Mouse (Mus musculus) neural tube, embryonic 11.5 days (tissue): ENCODE results near the gene Tef. TPM values are rescaled to one million over a fixed set of nuclear protein-coding genes. Genes with fewer than 3 reads are reported as not detected.
A peak's percentile ranks its signal among the peaks of the same experiment; 100 is the strongest.

Experiments
- ATAC-seq: fragments of 200-750 bp; cut with Nextera tagmentation; 2 replicates; pipeline ENCODE4 v1.8.0; 2017; ENCODE audit warnings: moderate number of reproducible peaks, mild to moderate bottlenecking, moderate TSS enrichment, moderate library complexity; ENCODE audit not compliant: insufficient read depth, low FRiP score, low TSS enrichment
- DNase-seq: peaks from one replicate; pipeline ENCODE4 v3.0.0-alpha.2; 2015; ENCODE audit warnings: low spot score
- H3K27ac ChIP-seq: fragments of 300-500 bp; sonication (generic); 2 replicates; pipeline ENCODE4 v1.5.1; 2014; ENCODE audit warnings: low read depth, mild to moderate bottlenecking, low read length
- H3K27me3 ChIP-seq: fragments of 300-500 bp; sonication (generic); 2 replicates; pipeline ENCODE4 v1.6.1; 2014; ENCODE audit warnings: mild to moderate bottlenecking, low read length, mixed read lengths; ENCODE audit not compliant: control insufficient read depth, insufficient read depth
- H3K36me3 ChIP-seq: fragments of 300-500 bp; sonication (generic); 2 replicates; pipeline ENCODE4 v1.6.1; 2014; ENCODE audit warnings: mild to moderate bottlenecking, low read length, moderate library complexity, mixed read lengths; ENCODE audit not compliant: control insufficient read depth, insufficient read depth
- H3K4me1 ChIP-seq: fragments of 300-500 bp; sonication (generic); 2 replicates; pipeline ENCODE4 v1.6.1; 2014; ENCODE audit warnings: low read length, mixed read lengths; ENCODE audit not compliant: control insufficient read depth, insufficient read depth
- H3K4me2 ChIP-seq: fragments of 300-500 bp; sonication (generic); 2 replicates; pipeline ENCODE4 v1.6.1; 2014; ENCODE audit warnings: low read depth, mild to moderate bottlenecking, moderate library complexity
- H3K4me3 ChIP-seq: fragments of 300-500 bp; sonication (generic); 2 replicates; pipeline ENCODE4 v1.5.1; 2014; ENCODE audit warnings: low read depth, low read length
- H3K9ac ChIP-seq: fragments of 300-500 bp; sonication (generic); 2 replicates; pipeline ENCODE4 v1.6.1; 2014; ENCODE audit warnings: mild to moderate bottlenecking, low read length
- H3K9me3 ChIP-seq: fragments of 300-500 bp; sonication (generic); 2 replicates; pipeline ENCODE4 v1.6.1; 2016; ENCODE audit warnings: low read length; ENCODE audit not compliant: control insufficient read depth
- WGBS: fragments of 180-500 bp; shearing (Covaris S2); extraction: QIAGEN DNeasy Blood & Tissue Kit; methylation state at CpG from one replicate; pipeline ENCODE4 v1.1.7; 2014; 5-methylcytosine and 5-hydroxymethylcytosine counted together
- polyA plus RNA-seq: library from polyadenylated mRNA; unstranded; fragments of >200 nt; fragmentation: Nextera tagmentation; extraction: Ambion mirVana; gene quantifications from 2 replicates; pipeline ENCODE4 v1.2.1, GENCODE M21; 2014

Tef gene
- polyA plus RNA-seq, 1 experiment from 2014 or later: 13.7 TPM

DNA sequence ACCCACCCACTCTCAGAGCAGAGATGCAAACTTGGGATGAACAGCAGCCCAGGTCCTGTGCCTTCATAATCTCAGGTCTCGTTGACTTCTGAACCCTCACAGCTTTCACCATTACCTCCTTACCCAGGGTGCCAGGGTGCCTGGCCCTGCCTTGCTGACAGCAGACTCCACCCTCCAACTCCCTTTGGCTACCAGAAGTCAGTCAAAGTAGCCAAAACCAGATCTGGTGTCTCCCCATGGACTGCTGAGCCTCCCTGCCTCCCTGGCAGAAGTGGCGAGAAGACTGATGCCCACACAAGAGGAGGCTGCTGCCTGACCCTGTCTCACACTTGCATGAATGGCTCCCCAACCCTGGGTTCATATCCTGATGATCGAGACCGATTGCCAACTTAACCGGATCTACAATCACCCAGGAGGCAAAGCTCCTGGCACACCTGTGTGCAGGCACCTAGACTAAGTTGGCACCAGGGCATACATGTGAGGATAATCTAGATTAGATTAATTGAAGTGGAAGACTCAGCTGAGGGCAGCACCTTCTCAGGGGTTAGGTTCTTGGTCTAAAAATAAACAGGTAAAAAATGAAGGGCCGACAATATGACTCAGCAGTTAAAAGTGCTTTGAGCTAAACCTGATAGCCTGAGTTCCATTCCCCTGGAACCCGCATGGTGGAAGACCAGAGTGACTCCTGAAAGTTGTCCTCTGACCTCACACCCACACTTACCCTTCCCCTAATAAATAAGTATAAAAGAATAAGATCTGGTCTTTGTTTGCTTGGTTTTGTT lies 26.4 kb downstream of the Tef start:
- WGBS: 87% methylated on average over 7 of the region's 7 CpGs
- ATAC-seq: no peak
- Histone ChIP-seq H3K27ac (no peak overlapping the region), H3K27me3 (no peaks in the 10 kb centered on the region), H3K4me3 (no peak overlapping the region), H3K4me2 (no peak overlapping the region), H3K36me3 (no peaks in the 10 kb centered on the region; the same call in 1 of the 2 replicates), H3K9me3 (no peaks in the 10 kb centered on the region), H3K4me1 (no peaks in the 10 kb centered on the region), H3K9ac (no peak overlapping the region)
- DNase-seq: no peak

DNA sequence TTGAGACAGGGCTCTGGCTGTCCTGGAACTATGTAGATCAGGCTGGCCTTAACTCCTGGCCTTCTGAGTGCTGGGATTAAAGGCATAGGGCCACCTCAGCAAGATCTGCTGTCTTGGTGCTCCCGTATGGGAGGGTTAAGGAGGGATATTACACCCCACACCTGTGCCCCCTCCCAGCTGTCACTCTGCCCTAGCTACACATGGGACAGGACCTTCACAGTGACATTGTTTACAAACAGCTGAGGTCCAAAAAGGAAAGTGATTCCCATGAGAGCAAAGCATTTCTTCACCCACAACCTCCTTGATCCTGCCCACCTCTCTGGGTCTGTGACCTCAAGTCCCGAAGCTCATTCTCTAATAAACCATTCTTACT lies 27.0 kb downstream of the Tef start:
- H3K27me3 ChIP-seq: no peaks in the 10 kb centered on the region
- 76% methylated on average over 2 of the region's 2 CpGs for WGBS
- H3K36me3 ChIP-seq: no peaks in the 10 kb centered on the region; the same call in 1 of the 2 replicates
- H3K4me2 ChIP-seq: no peak overlapping the region
- no peak overlapping the region for H3K27ac ChIP-seq
- no peaks in the 10 kb centered on the region for H3K4me1 ChIP-seq
- no peaks in the 10 kb centered on the region for H3K9me3 ChIP-seq
- no peak for DNase-seq
- ATAC-seq: no peak
- H3K9ac ChIP-seq: no peak overlapping the region
- H3K4me3 ChIP-seq: no peak overlapping the region

DNA sequence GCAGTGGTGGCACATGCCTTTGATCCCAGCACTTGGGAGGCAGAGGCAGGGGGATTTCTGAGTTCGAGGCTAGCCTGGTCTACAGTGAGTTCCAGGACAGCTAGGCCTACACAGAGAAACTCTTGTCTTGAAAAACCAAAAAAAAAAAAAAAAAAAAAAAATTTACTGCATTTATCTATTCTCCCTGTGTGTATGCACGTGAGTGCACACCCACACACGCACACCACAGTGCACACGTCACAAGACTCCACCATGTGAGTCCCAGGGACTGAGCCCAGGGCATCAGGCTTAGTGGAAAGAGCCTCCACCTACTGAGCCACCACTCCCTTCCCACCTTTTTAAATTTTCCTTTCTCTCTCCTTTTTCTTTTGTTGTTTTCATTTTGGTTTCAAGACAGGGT lies 28.3 kb downstream of the Tef start:
- Histone ChIP-seq H3K4me1 (no peaks in the 10 kb centered on the region), H3K9ac (no peak overlapping the region), H3K4me3 (no peak overlapping the region), H3K27me3 (no peaks in the 10 kb centered on the region), H3K36me3 (no peaks in the 10 kb centered on the region; the same call in 1 of the 2 replicates), H3K4me2 (no peak overlapping the region), H3K27ac (no peak overlapping the region), H3K9me3 (no peaks in the 10 kb centered on the region)
- ATAC-seq (no peak), DNase-seq (no peak)
- WGBS: 91% methylated on average over 4 of the region's 4 CpGs

DNA sequence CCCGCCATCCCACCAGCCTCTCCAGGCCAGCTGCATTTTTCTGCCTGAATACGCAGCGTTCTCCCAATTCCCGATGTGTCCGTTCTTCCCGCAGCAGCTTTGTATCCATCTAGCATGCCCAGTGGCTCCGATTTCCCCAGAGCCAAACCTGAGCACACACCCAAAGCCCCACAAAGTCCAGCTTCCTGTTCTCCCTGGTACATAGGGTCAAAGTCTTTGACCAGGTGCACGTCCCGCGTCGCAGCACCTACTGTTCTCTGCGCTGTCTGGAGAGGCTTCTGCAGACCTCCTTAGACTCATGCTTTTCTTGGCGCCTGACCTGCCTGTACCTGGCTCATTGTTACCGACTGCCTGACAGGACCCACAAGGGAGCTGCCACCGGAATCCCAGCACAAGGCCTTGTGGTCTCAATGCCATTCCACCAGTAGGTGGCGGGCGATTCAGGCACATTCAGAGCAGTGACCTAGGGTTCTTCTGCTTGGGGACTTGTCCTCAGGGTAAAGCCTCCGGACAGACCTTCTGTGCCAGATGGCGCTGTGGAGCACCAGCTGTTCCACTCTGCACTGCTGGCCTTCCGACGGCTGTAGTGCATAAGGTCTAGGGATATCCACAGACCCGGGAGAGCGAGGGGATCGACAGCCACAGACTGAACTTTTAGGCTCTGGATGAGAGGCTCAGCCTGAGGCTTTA lies 29.1 kb downstream of the Tef start:
- 0 out of 2 replicates have a peak overlapping the region, but pooled peaks have one; percentile 4 for H3K27ac ChIP-seq

DNA sequence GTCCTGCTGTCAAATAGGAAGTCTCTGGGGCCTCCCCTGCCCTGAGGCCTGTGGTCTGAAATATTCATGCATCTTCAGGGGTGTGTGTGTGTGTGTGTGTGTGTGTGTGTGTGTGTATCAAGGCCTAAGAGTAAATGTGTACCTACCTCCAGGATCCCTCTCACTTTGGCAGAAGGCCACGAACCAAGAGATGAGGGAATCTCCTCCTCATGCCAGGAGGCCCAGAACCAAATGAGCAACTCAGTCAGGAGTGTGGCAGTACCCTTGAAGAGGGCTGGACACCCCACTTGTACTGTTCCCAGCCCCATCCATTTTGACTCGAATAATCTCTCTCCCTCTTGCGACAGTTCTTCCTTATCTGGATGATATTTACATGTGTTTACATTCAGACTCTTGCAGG lies 30.0 kb downstream of the Tef start:
- no peak overlapping the region for H3K4me2 ChIP-seq
- no peak for ATAC-seq
- no peak overlapping the region for H3K27ac ChIP-seq

More for the DNA sequence above, 29.1 kb downstream of the Tef start:
- 17% methylated on average over 24 of the region's 24 CpGs for WGBS
- Histone ChIP-seq H3K9me3 (no peaks in the 10 kb centered on the region), H3K9ac (no peak overlapping the region), H3K4me1 (0 out of 2 replicates have a peak, but pooled peaks cover 1% of the 10 kb centered on the region), H3K4me3 (no peak overlapping the region), H3K36me3 (no peaks in the 10 kb centered on the region), H3K4me2 (peak overlapping the region; percentile 27; the same call in 1 of the 2 replicates), H3K27me3 (no peaks in the 10 kb centered on the region)
- DNase-seq (peak; percentile 92), ATAC-seq (peak; percentile 89)

DNA sequence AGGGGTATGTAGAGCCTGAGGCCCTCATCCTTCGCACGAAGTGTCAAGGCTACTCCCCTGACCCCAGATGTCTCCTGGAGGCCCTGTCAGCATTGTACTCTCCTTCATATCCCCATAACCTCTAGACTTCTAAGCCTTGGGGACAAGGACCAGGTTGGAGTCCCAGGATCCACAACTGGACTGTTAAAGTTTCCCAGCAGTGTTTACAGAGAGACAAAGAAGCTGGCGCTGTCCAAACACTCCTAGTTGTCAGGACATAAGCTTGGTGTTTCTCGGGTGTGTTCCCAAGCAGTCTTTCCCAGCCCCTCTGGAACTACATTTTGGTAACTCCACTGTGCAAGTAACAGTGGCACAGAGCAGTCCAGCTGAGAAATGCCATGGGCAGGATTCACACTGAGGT lies 31.3 kb downstream of the Tef start:
- ATAC-seq: no peak
- Histone ChIP-seq H3K9ac (no peak overlapping the region), H3K4me2 (no peak overlapping the region), H3K36me3 (no peaks in the 10 kb centered on the region), H3K9me3 (no peaks in the 10 kb centered on the region), H3K4me3 (no peak overlapping the region), H3K27ac (no peak overlapping the region), H3K27me3 (no peaks in the 10 kb centered on the region), H3K4me1 (0 out of 2 replicates have a peak, but pooled peaks cover 5% of the 10 kb centered on the region)
- no peak for DNase-seq
- WGBS: 86% methylated on average over 4 of the region's 4 CpGs

More for the DNA sequence above, 30.0 kb downstream of the Tef start:
- H3K4me3 ChIP-seq: no peak overlapping the region
- WGBS: 94% methylated on average over 3 of the region's 3 CpGs
- no peaks in the 10 kb centered on the region for H3K27me3 ChIP-seq
- no peaks in the 10 kb centered on the region for H3K9me3 ChIP-seq
- H3K9ac ChIP-seq: no peak overlapping the region
- 0 out of 2 replicates have a peak, but pooled peaks cover 5% of the 10 kb centered on the region for H3K4me1 ChIP-seq
- H3K36me3 ChIP-seq: no peaks in the 10 kb centered on the region
- no peak for DNase-seq

DNA sequence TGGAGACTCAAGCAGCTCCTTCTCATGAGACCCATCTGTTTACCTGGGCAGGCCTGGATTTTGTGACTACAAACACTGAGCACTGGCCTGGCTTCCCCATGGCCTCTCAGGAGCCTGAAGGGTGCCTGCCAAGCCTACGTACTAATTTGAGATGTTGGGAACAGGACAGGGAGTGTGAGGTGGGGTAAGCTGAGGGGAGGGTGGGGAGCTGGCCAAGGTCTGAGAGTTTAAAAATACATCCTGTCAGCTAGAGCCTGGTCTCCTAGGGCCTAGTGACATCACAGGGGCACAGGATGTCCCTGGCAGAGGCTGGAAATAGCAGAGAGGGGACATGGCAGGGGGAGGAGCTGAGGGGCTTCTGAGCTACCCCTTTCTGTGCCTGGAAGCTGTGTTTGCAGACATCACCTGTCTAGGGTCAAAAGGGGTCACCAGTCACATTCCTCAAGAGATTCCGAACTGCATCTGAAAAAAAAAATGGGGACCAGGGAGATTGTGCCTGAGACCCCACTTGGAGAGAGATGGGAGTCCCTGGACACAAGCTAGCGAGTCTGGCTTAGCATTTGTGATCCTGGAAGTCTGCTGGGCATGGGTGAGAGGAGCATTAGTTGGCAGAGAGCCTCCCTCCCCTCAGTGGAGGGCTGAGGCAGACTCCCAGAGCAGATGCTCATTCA lies 32.1 kb downstream of the Tef start:
- 49% methylated on average over 3 of the region's 3 CpGs for WGBS
- H3K36me3 ChIP-seq: no peaks in the 10 kb centered on the region
- DNase-seq: no peak
- no peak overlapping the region for H3K4me3 ChIP-seq
- H3K4me1 ChIP-seq: 0 out of 2 replicates have a peak, but pooled peaks cover 5% of the 10 kb centered on the region
- H3K9me3 ChIP-seq: no peaks in the 10 kb centered on the region
- no peak overlapping the region for H3K27ac ChIP-seq
- no peaks in the 10 kb centered on the region for H3K27me3 ChIP-seq
- H3K9ac ChIP-seq: no peak overlapping the region
- ATAC-seq: no peak
- H3K4me2 ChIP-seq: no peak overlapping the region

DNA sequence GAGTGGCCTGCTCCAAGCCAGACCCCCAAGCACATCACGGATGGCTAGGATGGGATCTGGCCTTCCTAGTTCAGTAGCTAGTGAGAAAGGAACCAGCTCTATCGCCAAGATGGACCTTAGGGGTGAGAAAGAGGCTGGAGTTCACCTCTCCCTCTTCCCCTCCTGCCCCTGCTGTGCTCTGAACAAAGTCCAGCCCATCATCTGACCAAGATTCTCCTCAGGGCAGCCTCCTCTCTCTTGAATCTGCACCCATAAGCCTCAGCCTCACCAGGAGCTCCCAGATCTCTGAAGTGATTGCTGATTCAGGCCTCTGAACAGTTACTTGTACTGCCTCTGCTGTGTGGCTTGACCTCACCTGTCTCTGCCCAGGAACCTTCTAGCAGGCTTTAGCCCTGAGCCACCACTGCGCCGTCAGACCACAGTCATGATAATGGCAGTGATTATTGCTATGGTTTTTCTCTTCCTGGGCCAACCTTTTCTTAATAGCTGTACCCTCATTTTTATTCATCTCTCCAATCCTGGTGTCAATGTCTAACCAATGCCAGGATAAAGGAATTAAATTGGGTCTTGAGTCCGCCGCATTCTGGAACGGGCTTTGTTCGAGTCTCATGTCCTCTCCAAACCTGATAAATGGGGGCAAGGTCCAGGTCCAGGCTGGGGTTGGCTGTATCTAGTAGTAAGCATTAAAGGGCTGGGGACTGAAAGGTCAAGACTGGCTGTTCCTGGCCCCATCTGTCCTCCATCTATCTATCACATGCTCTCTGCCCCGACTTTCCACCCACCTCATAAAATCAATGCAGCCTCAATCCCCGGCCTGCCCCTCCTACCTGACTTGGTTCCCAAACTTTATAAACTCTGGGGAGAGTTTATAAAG lies 33.0 kb downstream of the Tef start:
- Histone ChIP-seq H3K4me1 (0 out of 2 replicates have a peak, but pooled peaks cover 5% of the 10 kb centered on the region), H3K36me3 (no peaks in the 10 kb centered on the region), H3K27ac (no peak overlapping the region), H3K9ac (no peak overlapping the region), H3K9me3 (no peaks in the 10 kb centered on the region), H3K4me2 (no peak overlapping the region), H3K4me3 (no peak overlapping the region), H3K27me3 (no peaks in the 10 kb centered on the region)
- 57% methylated on average over 10 of the region's 10 CpGs for WGBS
- ATAC-seq: no peak
- DNase-seq: no peak
